Mouse (Mus musculus) CD4-positive, CD25-positive, alpha-beta regulatory T cell, adult 2 months (primary cell): ENCODE data around the gene Phactr2.

Source experiments
- DNase-seq: peaks from one replicate; pipeline ENCODE4 v3.0.0-alpha.2; 2012; ENCODE audit warnings: low read depth, low spot score

Gene Phactr2

GRCm38 (mm10) chr10:13448283-13449045 is 25.7 kb downstream of the Phactr2 start:
- DNase-seq = no peak

GRCm38 (mm10) chr10:13446791-13447249 is 27.4 kb downstream of the Phactr2 start:
- DNase-seq = no peak

- no peak for DNase-seq
These were observed 30.0 kb downstream of the Phactr2 start for GRCm38 (mm10) chr10:13444257-13444656.

- no peak for DNase-seq
These were observed 30.6 kb downstream of the Phactr2 start for GRCm38 (mm10) chr10:13443647-13444046.

- no peak for DNase-seq
These were observed 33.9 kb downstream of the Phactr2 start for GRCm38 (mm10) chr10:13440292-13440691.

- DNase-seq = no peak
These were observed 35.9 kb downstream of the Phactr2 start for GRCm38 (mm10) chr10:13438118-13438821.

GRCm38 (mm10) chr10:13437011-13437410 is 37.2 kb downstream of the Phactr2 start:
- DNase-seq = no peak

- DNase-seq = no peak
These were observed 41.2 kb downstream of the Phactr2 start for GRCm38 (mm10) chr10:13433016-13433415.

GRCm38 (mm10) chr10:13431641-13432540 is 42.3 kb downstream of the Phactr2 start:
- no peak for DNase-seq

- DNase-seq = peak; percentile 75
These were observed 44.4 kb downstream of the Phactr2 start for GRCm38 (mm10) chr10:13429766-13430165.

- DNase-seq = no peak
These were observed 45.0 kb downstream of the Phactr2 start for GRCm38 (mm10) chr10:13429240-13429639.

GRCm38 (mm10) chr10:13428536-13428935 is 45.7 kb downstream of the Phactr2 start:
- no peak for DNase-seq

- DNase-seq = no peak
These were observed 46.6 kb downstream of the Phactr2 start for GRCm38 (mm10) chr10:13427599-13427998.

GRCm38 (mm10) chr10:13425198-13425597 is 49.0 kb downstream of the Phactr2 start:
- DNase-seq = no peak

- peak; percentile 27 for DNase-seq
These were observed 49.7 kb downstream of the Phactr2 start for GRCm38 (mm10) chr10:13424508-13424907.

GRCm38 (mm10) chr10:13424015-13424414 is 50.2 kb downstream of the Phactr2 start:
- no peak for DNase-seq

GRCm38 (mm10) chr10:13422121-13422520 is 52.1 kb downstream of the Phactr2 start:
- DNase-seq = no peak

- DNase-seq = no peak
These were observed 55.0 kb downstream of the Phactr2 start for GRCm38 (mm10) chr10:13419246-13419645.

GRCm38 (mm10) chr10:13415489-13416104 is 58.6 kb downstream of the Phactr2 start:
- DNase-seq = no peak

- DNase-seq = no peak
These were observed 61.8 kb downstream of the Phactr2 start for GRCm38 (mm10) chr10:13412202-13412923.

- DNase-seq = no peak
These were observed 63.2 kb downstream of the Phactr2 start for GRCm38 (mm10) chr10:13411056-13411455.
